ENCODE assay signal across 13 mouse cellular contexts in the genomic region with DNA sequence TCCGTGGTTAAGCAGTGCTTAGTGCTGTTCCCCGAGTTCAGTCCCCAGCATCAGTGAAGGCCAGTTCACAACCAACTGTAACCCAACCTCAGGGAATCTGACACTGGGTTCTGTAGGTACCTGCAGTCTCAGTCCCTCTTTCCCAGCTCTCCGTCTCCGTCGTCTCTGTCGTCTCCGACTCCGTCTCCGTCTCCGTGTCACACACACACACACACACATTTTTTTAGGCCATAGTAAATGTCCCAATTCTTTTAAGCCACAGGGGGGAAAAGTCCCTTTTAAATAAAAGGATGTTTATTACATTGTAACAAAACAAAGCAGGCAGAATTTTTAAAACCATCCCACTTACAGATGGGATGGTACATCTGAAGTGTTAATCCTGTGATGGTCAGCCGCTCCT.
DNase-seq lines count a peak whose midpoint lies in the region; ATAC-seq lines count a peak whose summit lies in the region.
"Had no signal": no experiment of that assay in that cellular context is flagged by ENCODE, and none has a peak within 500 bp of the region (broad histone marks: within the 10 kb centered on the region; RNA-seq: fewer than 3 reads in every experiment).

No protein-coding gene starts in this region.

- no peak overlapping the region for H3K9ac ChIP-seq in midbrain, embryonic 16.5 days (ENCODE audit: low read depth, low read length)
- no peak overlapping the region for H3K9ac ChIP-seq in forebrain, embryonic 16.5 days (replicated peaks; ENCODE audit: low read depth, low read length)
- H3K9ac ChIP-seq in midbrain, embryonic 13.5 days (replicated peaks): no peak overlapping the region
- H3K9ac ChIP-seq: liver, embryonic 15.5 days had no signal

- H3K27ac ChIP-seq in midbrain, embryonic 10.5 days (replicated peaks): peak overlapping the region; percentile 95
- H3K27ac ChIP-seq in midbrain, embryonic 16.5 days (ENCODE audit: low read length): no peak overlapping the region
- H3K27ac ChIP-seq in forebrain, embryonic 16.5 days (ENCODE audit: low read length): peak overlapping the region; percentile 46
- H3K27ac ChIP-seq in midbrain, embryonic 13.5 days: peak overlapping the region; percentile 86
- H3K27ac ChIP-seq: liver, embryonic 15.5 days had no signal

- 57% methylated on average over 11 of the region's 11 CpGs for WGBS in midbrain, embryonic 10.5 days
- 41% methylated on average over 11 of the region's 11 CpGs for WGBS in midbrain, embryonic 16.5 days
- WGBS in forebrain, embryonic 16.5 days: 53% methylated on average over 11 of the region's 11 CpGs
- WGBS in midbrain, embryonic 13.5 days: 35% methylated on average over 11 of the region's 11 CpGs

- H3K4me3 ChIP-seq in midbrain, embryonic 10.5 days: peak overlapping the region; percentile 9; the same call in 1 of the 2 replicates
- H3K4me3 ChIP-seq in midbrain, embryonic 16.5 days (ENCODE audit: low read depth, low read length): no peak overlapping the region
- no peak overlapping the region for H3K4me3 ChIP-seq in forebrain, embryonic 16.5 days (replicated peaks; ENCODE audit: low read length)
- no peak overlapping the region for H3K4me3 ChIP-seq in midbrain, embryonic 13.5 days (replicated peaks)
- H3K4me3 ChIP-seq: limb, embryonic 12.5 days; liver, embryonic 15.5 days had no signal

- no peaks in the 10 kb centered on the region for H3K36me3 ChIP-seq in midbrain, embryonic 10.5 days
- H3K36me3 ChIP-seq in midbrain, embryonic 16.5 days (ENCODE audit: control insufficient read depth, insufficient read depth, low read length): no peaks in the 10 kb centered on the region
- H3K36me3 ChIP-seq in forebrain, embryonic 16.5 days (ENCODE audit: control insufficient read depth, insufficient read depth): no peaks in the 10 kb centered on the region
- no peaks in the 10 kb centered on the region for H3K36me3 ChIP-seq in midbrain, embryonic 13.5 days
- H3K36me3 ChIP-seq: limb, embryonic 12.5 days; liver, embryonic 15.5 days had no signal

- no peak overlapping the region for H3K4me2 ChIP-seq in midbrain, embryonic 16.5 days (ENCODE audit: low read length)
- H3K4me2 ChIP-seq in forebrain, embryonic 16.5 days (ENCODE audit: low read length): no peak overlapping the region
- no peak overlapping the region; the same call in 1 of the 2 replicates for H3K4me2 ChIP-seq in midbrain, embryonic 13.5 days (replicated peaks)
- H3K4me2 ChIP-seq: liver, embryonic 15.5 days had no signal

- H3K9me3 ChIP-seq in midbrain, embryonic 10.5 days (replicated peaks): no peaks in the 10 kb centered on the region
- no peaks in the 10 kb centered on the region for H3K9me3 ChIP-seq in midbrain, embryonic 16.5 days (replicated peaks; ENCODE audit: control insufficient read depth, low read length, poor library complexity, severe bottlenecking)
- H3K9me3 ChIP-seq in forebrain, embryonic 16.5 days (ENCODE audit: control insufficient read depth, low read length): no peaks in the 10 kb centered on the region
- H3K9me3 ChIP-seq in midbrain, embryonic 13.5 days: no peaks in the 10 kb centered on the region
- H3K9me3 ChIP-seq: limb, embryonic 12.5 days; liver, embryonic 15.5 days had no signal

- DNase-seq in midbrain, embryonic 10.5 days (ENCODE audit: low spot score): no peak
- no peak for DNase-seq in urinary bladder, postnatal 10 days (ENCODE audit: low spot score)
- no peak for DNase-seq in kidney, postnatal 25 days
- no peak for DNase-seq in adrenal gland, postnatal 10 days
- DNase-seq: adrenal gland, adult 2 months; cerebellum, adult 18-20 months; kidney, adult 9 months; lung, postnatal 10 days had no signal

- H3K4me1 ChIP-seq in midbrain, embryonic 10.5 days: peaks cover 89% of the 10 kb centered on the region
- peaks cover 24% of the 10 kb centered on the region for H3K4me1 ChIP-seq in midbrain, embryonic 16.5 days (ENCODE audit: control insufficient read depth, insufficient read depth, low read length)
- H3K4me1 ChIP-seq in forebrain, embryonic 16.5 days (replicated peaks; ENCODE audit: control insufficient read depth, insufficient read depth, low read length): peaks cover 28% of the 10 kb centered on the region
- peaks cover 46% of the 10 kb centered on the region for H3K4me1 ChIP-seq in midbrain, embryonic 13.5 days (replicated peaks)
- H3K4me1 ChIP-seq: liver, embryonic 15.5 days had no signal

- H3K27me3 ChIP-seq in midbrain, embryonic 10.5 days (ENCODE audit: low read depth, poor library complexity, severe bottlenecking): 0 out of 2 replicates have a peak, but pooled peaks cover 4% of the 10 kb centered on the region
- no peaks in the 10 kb centered on the region for H3K27me3 ChIP-seq in midbrain, embryonic 16.5 days (ENCODE audit: control insufficient read depth, insufficient read depth, low read depth, low read length)
- H3K27me3 ChIP-seq in forebrain, embryonic 16.5 days (replicated peaks; ENCODE audit: control insufficient read depth, insufficient read depth, low read length): 0 out of 2 replicates have a peak, but pooled peaks cover 2% of the 10 kb centered on the region
- no peaks in the 10 kb centered on the region for H3K27me3 ChIP-seq in midbrain, embryonic 13.5 days
- H3K27me3 ChIP-seq: limb, embryonic 12.5 days had no signal

- no peak for ATAC-seq in midbrain, embryonic 16.5 days
- no peak for ATAC-seq in forebrain, embryonic 16.5 days
- ATAC-seq in midbrain, embryonic 13.5 days: no peak
